Mouse (Mus musculus) intestine, embryonic 14.5 days (tissue): ENCODE measurements around the gene Tnnc2. TPM values are rescaled to one million over a fixed set of nuclear protein-coding genes. Genes with fewer than 3 reads are reported as not detected.

Source experiments
- ATAC-seq: fragments of 200-750 bp; cut with Nextera tagmentation; replicated peaks from 2 replicates; pipeline ENCODE4 v1.8.0; 2017; ENCODE audit warnings: low read depth, moderate number of reproducible peaks, moderate TSS enrichment, moderate library complexity; ENCODE audit not compliant: low FRiP score, low TSS enrichment
- DNase-seq: peaks from one replicate; pipeline ENCODE4 v3.0.0-alpha.2; 2018; ENCODE audit warnings: low spot score
- H3K27ac ChIP-seq: fragments of 300-500 bp; sonication (generic); 2 replicates; pipeline ENCODE4 v1.5.1; 2014; ENCODE audit warnings: low read depth, mild to moderate bottlenecking, control low read depth
- H3K27me3 ChIP-seq: fragments of 300-500 bp; sonication (generic); replicated peaks from 2 replicates; pipeline ENCODE4 v1.6.1; 2014; ENCODE audit warnings: low read length, control low read depth; ENCODE audit not compliant: control insufficient read depth, insufficient read depth
- H3K36me3 ChIP-seq: fragments of 300-500 bp; sonication (generic); 2 replicates; pipeline ENCODE4 v1.6.1; 2014; ENCODE audit warnings: low read length, control low read depth; ENCODE audit not compliant: control insufficient read depth, insufficient read depth
- H3K4me1 ChIP-seq: fragments of 300-500 bp; sonication (generic); replicated peaks from 2 replicates; pipeline ENCODE4 v1.6.1; 2014; ENCODE audit warnings: low read length, control low read depth, mixed read lengths; ENCODE audit not compliant: control insufficient read depth, insufficient read depth
- H3K4me2 ChIP-seq: fragments of 300-500 bp; sonication (generic); 2 replicates; pipeline ENCODE4 v1.6.1; 2014; ENCODE audit warnings: low read length
- H3K4me3 ChIP-seq: fragments of 300-500 bp; sonication (generic); 2 replicates; pipeline ENCODE4 v1.5.1; 2014; ENCODE audit warnings: low read depth, low read length, control low read depth, mixed read lengths
- H3K9ac ChIP-seq: fragments of 300-500 bp; sonication (generic); 2 replicates; pipeline ENCODE4 v1.6.1; 2014; ENCODE audit warnings: mild to moderate bottlenecking, low read length
- H3K9me3 ChIP-seq: fragments of 300-500 bp; sonication (generic); 2 replicates; pipeline ENCODE4 v1.6.1; 2016; ENCODE audit warnings: low read length, control low read depth; ENCODE audit not compliant: control insufficient read depth
- WGBS: fragments of 180-500 bp; shearing (Covaris S2); extraction: QIAGEN DNeasy Blood & Tissue Kit; methylation state at CpG from one replicate; pipeline ENCODE4 v1.1.7; 2014; 5-methylcytosine and 5-hydroxymethylcytosine counted together
- polyA plus RNA-seq: library from polyadenylated mRNA; unstranded; fragments of >200 nt; fragmentation: Nextera tagmentation; extraction: Ambion mirVana; gene quantifications from 2 replicates; pipeline ENCODE4 v1.2.1, GENCODE M21; 2014

Gene Tnnc2
- polyA plus RNA-seq, 1 experiment from 2014 or later = 0.69 TPM

GRCm38 (mm10) chr2:164821060-164821459 is 41.3 kb upstream of the Tnnc2 start:
- Histone ChIP-seq H3K36me3 (peaks cover 32% of the 10 kb centered on the region), H3K27ac (no peak overlapping the region), H3K4me3 (no peak overlapping the region; the same call in 1 of the 2 replicates), H3K4me1 (peaks cover 14% of the 10 kb centered on the region), H3K9me3 (no peaks in the 10 kb centered on the region), H3K4me2 (no peak overlapping the region), H3K9ac (no peak overlapping the region), H3K27me3 (no peaks in the 10 kb centered on the region)
- 86% methylated on average over 6 of the region's 6 CpGs for WGBS
- ATAC-seq (no peak), DNase-seq (no peak)

- H3K4me1 ChIP-seq = peaks cover 7% of the 10 kb centered on the region
- no peak overlapping the region for H3K4me3 ChIP-seq
- DNase-seq (no peak), ATAC-seq (no peak)
- WGBS = 47% methylated on average over 5 of the region's 5 CpGs
- no peak overlapping the region for H3K27ac ChIP-seq
- no peak overlapping the region for H3K9ac ChIP-seq
- H3K27me3 ChIP-seq = no peaks in the 10 kb centered on the region
- peaks cover 22% of the 10 kb centered on the region for H3K36me3 ChIP-seq
- no peaks in the 10 kb centered on the region for H3K9me3 ChIP-seq
- H3K4me2 ChIP-seq = no peak overlapping the region
Measured at GRCm38 (mm10) chr2:164817703-164818102, 37.9 kb upstream of the Tnnc2 start.

DNA sequence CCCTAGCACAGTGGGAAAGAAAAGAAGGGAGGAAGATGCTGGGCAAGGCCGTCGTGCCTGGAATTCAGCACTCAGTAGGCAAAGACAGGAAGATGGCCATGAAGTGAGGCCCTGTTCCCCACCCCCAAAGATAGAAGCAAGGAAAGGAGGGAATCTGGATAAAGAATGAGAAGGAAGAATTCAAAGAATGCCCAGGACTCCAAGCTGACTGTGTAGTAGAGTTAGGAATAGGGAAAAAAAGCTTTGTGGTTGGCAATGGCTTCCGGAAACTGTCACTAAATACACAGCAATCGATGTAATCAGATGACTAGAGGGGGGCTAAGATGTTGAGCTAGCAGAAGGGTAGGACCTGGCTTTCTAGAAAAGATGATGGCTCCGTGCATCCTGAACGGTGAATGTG is 37.4 kb upstream of the Tnnc2 start:
- DNase-seq (no peak), ATAC-seq (no peak)
- H3K4me2 ChIP-seq = no peak overlapping the region
- H3K4me1 ChIP-seq = peaks cover 5% of the 10 kb centered on the region
- H3K36me3 ChIP-seq = peaks cover 27% of the 10 kb centered on the region
- H3K9me3 ChIP-seq = no peaks in the 10 kb centered on the region
- H3K27me3 ChIP-seq = no peaks in the 10 kb centered on the region
- 75% methylated on average over 6 of the region's 6 CpGs for WGBS
- H3K27ac ChIP-seq = peak overlapping the region; percentile 11; the same call in 1 of the 2 replicates
- no peak overlapping the region for H3K9ac ChIP-seq
- H3K4me3 ChIP-seq = no peak overlapping the region

DNA sequence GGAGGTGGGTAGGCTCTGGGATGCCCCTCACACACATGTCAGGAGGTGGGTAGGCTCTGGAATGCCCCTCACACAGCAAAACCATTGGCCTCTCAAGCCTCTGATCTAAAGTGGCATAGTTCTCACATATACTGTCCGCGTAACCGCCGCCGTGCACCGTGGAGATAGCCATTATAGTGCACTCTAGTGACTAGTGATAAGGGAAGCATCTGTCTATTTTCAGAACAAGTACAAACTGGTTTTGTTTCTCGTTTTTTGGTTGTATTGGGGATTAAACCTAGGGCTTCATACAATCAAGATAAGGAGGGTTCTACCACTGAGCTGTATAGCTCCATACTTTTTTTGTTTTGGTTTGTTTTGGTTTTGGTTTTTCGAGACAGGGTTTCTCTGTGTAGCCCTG is 36.1 kb upstream of the Tnnc2 start:
- Histone ChIP-seq H3K36me3 (peaks cover 19% of the 10 kb centered on the region), H3K4me2 (no peak overlapping the region), H3K27me3 (no peaks in the 10 kb centered on the region), H3K4me1 (peaks cover 4% of the 10 kb centered on the region; the same call in 1 of the 2 replicates), H3K27ac (no peak overlapping the region), H3K4me3 (no peak overlapping the region), H3K9me3 (no peaks in the 10 kb centered on the region), H3K9ac (no peak overlapping the region)
- DNase-seq = no peak
- ATAC-seq = no peak
- 90% methylated on average over 8 of the region's 8 CpGs for WGBS

GRCm38 (mm10) chr2:164815348-164815747 is 35.6 kb upstream of the Tnnc2 start:
- Histone ChIP-seq H3K4me1 (peaks cover 4% of the 10 kb centered on the region; the same call in 1 of the 2 replicates), H3K9ac (no peak overlapping the region), H3K27ac (no peak overlapping the region), H3K36me3 (peaks cover 14% of the 10 kb centered on the region), H3K27me3 (no peaks in the 10 kb centered on the region), H3K4me2 (no peak overlapping the region), H3K9me3 (no peaks in the 10 kb centered on the region), H3K4me3 (no peak overlapping the region)
- 88% methylated on average over 5 of the region's 5 CpGs for WGBS
- DNase-seq = no peak
- ATAC-seq = no peak

- Histone ChIP-seq H3K36me3 (peaks cover 16% of the 10 kb centered on the region; the same call in 1 of the 2 replicates), H3K9ac (no peak overlapping the region), H3K27me3 (no peaks in the 10 kb centered on the region), H3K4me3 (no peak overlapping the region), H3K4me1 (peaks cover 4% of the 10 kb centered on the region; the same call in 1 of the 2 replicates), H3K9me3 (no peaks in the 10 kb centered on the region), H3K27ac (no peak overlapping the region), H3K4me2 (no peak overlapping the region)
- ATAC-seq (no peak), DNase-seq (no peak)
- 51% methylated on average over 2 of the region's 2 CpGs for WGBS
Measured at GRCm38 (mm10) chr2:164813557-164813956, 33.8 kb upstream of the Tnnc2 start.

DNA sequence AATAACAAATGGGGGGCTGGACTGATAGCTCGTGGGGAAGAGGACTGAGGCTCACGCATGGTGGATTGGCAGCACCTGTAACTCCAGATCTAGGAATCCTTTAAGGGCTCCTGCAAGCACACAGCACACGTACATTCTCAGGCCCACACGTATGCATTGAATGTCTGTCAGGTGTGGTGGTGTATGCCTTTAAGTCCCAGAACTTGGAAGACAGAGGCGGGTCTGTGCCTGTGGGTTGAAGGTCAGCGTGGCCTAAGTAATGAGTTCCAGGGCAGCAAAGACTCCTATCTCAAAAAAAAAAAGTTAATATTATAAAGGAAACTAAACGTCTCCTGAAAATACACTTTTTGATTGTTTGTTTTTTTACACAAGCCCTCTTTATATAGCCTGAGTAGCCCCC is 26.8 kb upstream of the Tnnc2 start:
- DNase-seq (no peak), ATAC-seq (no peak)
- 74% methylated on average over 7 of the region's 7 CpGs for WGBS
- H3K4me1 ChIP-seq = peaks cover 12% of the 10 kb centered on the region
- H3K4me2 ChIP-seq = no peak overlapping the region
- 0 out of 2 replicates have a peak, but pooled peaks cover 6% of the 10 kb centered on the region for H3K36me3 ChIP-seq
- no peak overlapping the region for H3K27ac ChIP-seq
- H3K4me3 ChIP-seq = no peak overlapping the region
- no peaks in the 10 kb centered on the region for H3K27me3 ChIP-seq
- H3K9me3 ChIP-seq = no peaks in the 10 kb centered on the region
- no peak overlapping the region for H3K9ac ChIP-seq

GRCm38 (mm10) chr2:164805332-164805718 is 25.6 kb upstream of the Tnnc2 start:
- H3K9ac ChIP-seq = peak overlapping the region; percentile 82
- DNase-seq (no peak), ATAC-seq (peak; percentile 63)
- H3K27ac ChIP-seq = peak overlapping the region; percentile 81; the same call in 1 of the 2 replicates
- no peaks in the 10 kb centered on the region for H3K27me3 ChIP-seq
- peaks cover 12% of the 10 kb centered on the region; the same call in 1 of the 2 replicates for H3K36me3 ChIP-seq
- H3K4me1 ChIP-seq = peaks cover 12% of the 10 kb centered on the region
- H3K4me3 ChIP-seq = peak overlapping the region; percentile 91
- peak overlapping the region; percentile 97 for H3K4me2 ChIP-seq
- no peaks in the 10 kb centered on the region for H3K9me3 ChIP-seq
- WGBS = 2% methylated on average over 21 of the region's 21 CpGs

DNA sequence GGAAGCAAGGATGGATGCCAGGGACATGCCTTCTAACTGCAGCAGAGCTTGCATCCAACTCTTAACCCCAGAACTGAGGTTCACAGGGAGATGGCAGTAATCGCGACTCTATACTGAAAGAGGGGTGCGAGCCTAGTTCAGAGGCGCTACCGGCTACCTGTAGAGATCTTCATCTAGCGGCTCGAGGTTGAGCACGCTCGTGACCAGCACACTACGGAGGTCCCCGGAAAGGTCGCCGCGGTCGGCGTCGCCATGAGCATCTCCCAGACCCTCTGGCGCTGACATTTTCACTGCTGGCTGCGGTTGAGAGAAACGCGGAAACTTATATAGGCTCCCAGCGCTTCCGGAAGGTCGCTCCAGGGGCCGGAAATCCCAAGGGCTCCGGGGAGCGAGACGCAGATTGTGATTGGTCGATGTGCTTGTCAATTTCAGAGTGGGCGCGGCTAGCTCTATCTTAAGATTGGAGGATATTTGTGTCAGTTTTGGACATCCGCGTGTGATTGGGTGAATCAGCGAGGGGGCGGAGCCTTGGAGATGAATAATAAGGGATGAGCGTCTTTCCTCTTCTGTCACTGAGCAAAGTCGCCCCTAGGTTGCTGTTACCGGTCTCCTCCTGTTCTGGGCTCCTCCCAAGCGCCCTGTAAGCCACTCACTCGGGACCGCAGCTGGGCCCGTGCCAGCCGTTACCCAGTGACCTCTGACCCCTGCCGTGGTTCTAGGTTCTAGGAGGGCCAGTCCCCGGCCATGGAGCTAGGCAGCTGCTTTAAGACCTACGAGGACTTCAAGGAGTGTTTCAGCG is 25.0 kb upstream of the Tnnc2 start, which contains the start of the genes Acot8 and Zswim3:
Gene Acot8, minus strand, starts transcription at position 350 of the 799 bp plus-strand sequence.
Gene Zswim3, plus strand, starts transcription at position 566 of the 799 bp plus-strand sequence.
- no peaks in the 10 kb centered on the region for H3K27me3 ChIP-seq
- H3K4me1 ChIP-seq = peaks cover 12% of the 10 kb centered on the region
- WGBS = under 1% methylated on average over 47 of the region's 47 CpGs
- H3K27ac ChIP-seq = peak within 1 kb of the TSS; percentile 81
- peaks cover 17% of the 10 kb centered on the region for H3K36me3 ChIP-seq
- H3K4me2 ChIP-seq = peak within 1 kb of the TSS; percentile 97
- H3K9ac ChIP-seq = peak within 1 kb of the TSS; percentile 82
- H3K4me3 ChIP-seq = peak within 1 kb of the TSS; percentile 91
- H3K9me3 ChIP-seq = no peaks in the 10 kb centered on the region
- DNase-seq (peak; percentile 99), ATAC-seq (peak; percentile 96)
